Mouse (Mus musculus) liver, adult 2 months (tissue): ENCODE data around the gene Fam173a.

Source experiments
- CTCF ChIP-seq: fragments of 200-500 bp; IDR thresholded peaks from 2 replicates; pipeline ENCODE4 v1.5.1; 2011; ENCODE audit warnings: low read depth, low read length, control low read depth
- POLR2A ChIP-seq: fragments of 200-500 bp; IDR thresholded peaks from 2 replicates; pipeline ENCODE4 v1.6.1; 2011; ENCODE audit warnings: low read length, control low read depth; ENCODE audit not compliant: insufficient read depth; ENCODE audit errors: extremely low read depth

GRCm38 (mm10) chr17:25825311-25825710 is 32.6 kb upstream of the Fam173a start:
- TF ChIP-seq CTCF = no peak
- TF ChIP-seq POLR2A = no peak
